Mouse (Mus musculus) liver, embryonic 14.5 days (tissue): ENCODE data around the gene Xpnpep1. TPM values are rescaled to one million over a fixed set of nuclear protein-coding genes. Genes with fewer than 3 reads are reported as not detected.

Experiments
- ATAC-seq: fragments of 200-750 bp; cut with Nextera tagmentation; 2 replicates; pipeline ENCODE4 v1.8.0; 2017; ENCODE audit warnings: moderate number of reproducible peaks, mild to moderate bottlenecking, moderate library complexity; ENCODE audit not compliant: insufficient read depth
- DNase-seq, 3 experiments: peaks; one replicate each; pipeline ENCODE4 v3.0.0-alpha.2; 2012 to 2013; ENCODE audit warnings: low read depth in 3 of 3, low spot score in 3 of 3
- H3K27ac ChIP-seq: fragments of 300-500 bp; sonication (generic); 2 replicates; pipeline ENCODE4 v1.5.1; 2014; ENCODE audit warnings: moderate library complexity, mild to moderate bottlenecking, control low read depth, inconsistent platforms
- H3K27me3 ChIP-seq: fragments of 300-500 bp; sonication (generic); 2 replicates; pipeline ENCODE4 v1.6.1; 2014; ENCODE audit warnings: mild to moderate bottlenecking, low read length, moderate library complexity; ENCODE audit not compliant: control insufficient read depth, insufficient read depth
- H3K36me3 ChIP-seq: fragments of 300-500 bp; sonication (generic); replicated peaks from 2 replicates; pipeline ENCODE4 v1.6.1; 2014; ENCODE audit warnings: low read depth; ENCODE audit not compliant: control insufficient read depth, insufficient read depth
- H3K4me1 ChIP-seq, 2 experiments: fragments of 200-500 bp in 1 of 2; fragments of 300-500 bp in 1 of 2; sonication (generic) in 1 of 2; replicated peaks; 2 replicates each; pipeline ENCODE4 v1.6.1; 2012 to 2014; ENCODE audit warnings: antibody characterized with exemption in 1 of 2, inconsistent platforms in 1 of 2, low read length in 1 of 2; ENCODE audit not compliant: control insufficient read depth in 2 of 2, insufficient read depth in 2 of 2
- H3K4me2 ChIP-seq: fragments of 300-500 bp; sonication (generic); 2 replicates; pipeline ENCODE4 v1.6.1; 2014; ENCODE audit warnings: low read depth, mild to moderate bottlenecking, control low read depth, moderate library complexity
- H3K4me3 ChIP-seq, 2 experiments: fragments of 200-500 bp in 1 of 2; fragments of 300-500 bp in 1 of 2; sonication (generic) in 1 of 2; 2 replicates each; pipeline ENCODE4 v1.5.1; 2012 to 2014; ENCODE audit warnings: low read depth in 2 of 2, low read length in 2 of 2, mild to moderate bottlenecking in 2 of 2, control low read depth in 1 of 2, inconsistent platforms in 1 of 2, moderate library complexity in 1 of 2; ENCODE audit not compliant: insufficient read depth in 1 of 2
- H3K9ac ChIP-seq: fragments of 300-500 bp; sonication (generic); replicated peaks from 2 replicates; pipeline ENCODE4 v1.6.1; 2014; ENCODE audit warnings: mild to moderate bottlenecking, control low read depth, moderate library complexity
- H3K9me3 ChIP-seq: fragments of 300-500 bp; sonication (generic); 2 replicates; pipeline ENCODE4 v1.6.1; 2016; ENCODE audit warnings: low read length, mixed read lengths; ENCODE audit not compliant: control insufficient read depth
- CTCF ChIP-seq: IDR thresholded peaks from 2 replicates; pipeline ENCODE4 v1.5.1; 2016; ENCODE audit warnings: antibody characterized with exemption, low read depth, control low read depth
- EP300 ChIP-seq: IDR thresholded peaks from 2 replicates; pipeline ENCODE4 v1.6.1; 2016; ENCODE audit warnings: antibody characterized with exemption, low read depth
- WGBS: fragments of 180-500 bp; shearing (Covaris S2); extraction: QIAGEN DNeasy Blood & Tissue Kit; methylation state at CpG from one replicate; pipeline ENCODE4 v1.1.7; 2014; ENCODE audit not compliant: insufficient replicate concordance; 5-methylcytosine and 5-hydroxymethylcytosine counted together
- polyA plus RNA-seq, 2 experiments: library from polyadenylated mRNA; depleted of rRNA in 1 of 2; stranded (reverse) in 1 of 2; unstranded in 1 of 2; fragments of >200 nt; fragmentation: Nextera tagmentation in 1 of 2; extraction: Ambion mirVana in 1 of 2; gene quantifications; 2 replicates each; pipeline versions ENCODE4 v1.2.1 to v1.2.3; 2012 to 2014

Gene Xpnpep1
- polyA plus RNA-seq, 2 experiments: 51.9 to 93.9 TPM

- Histone ChIP-seq H3K36me3 (no peaks in the 10 kb centered on the region), H3K4me2 (no peak overlapping the region)
- ATAC-seq: no peak
Observed at GRCm38 (mm10) chr19:53066934-53067333, 26.9 kb upstream of the Xpnpep1 start.

GRCm38 (mm10) chr19:53066531-53066930 is 26.5 kb upstream of the Xpnpep1 start:
- no peak overlapping the region for H3K27ac ChIP-seq

More at GRCm38 (mm10) chr19:53066934-53067333, 26.9 kb upstream of the Xpnpep1 start:
- Histone ChIP-seq H3K4me1 (peaks cover 0 to 3% of the 10 kb centered on the region in 2 experiments; a peak in 1 of 4 replicates), H3K9ac (no peak overlapping the region), H3K4me3 (no peak overlapping the region), H3K27me3 (no peaks in the 10 kb centered on the region), H3K9me3 (no peaks in the 10 kb centered on the region), H3K27ac (no peak overlapping the region)
- TF ChIP-seq CTCF (no peak), EP300 (no peak)
- WGBS: 51% methylated on average over 10 of the region's 10 CpGs
- no peak for DNase-seq

GRCm38 (mm10) chr19:53064972-53065361 is 25.0 kb upstream of the Xpnpep1 start:
- H3K4me1 ChIP-seq: peaks cover 2 to 6% of the 10 kb centered on the region in 2 experiments; a peak in 2 of 4 replicates
- H3K9me3 ChIP-seq: no peaks in the 10 kb centered on the region
- no peaks in the 10 kb centered on the region for H3K36me3 ChIP-seq
- H3K27ac ChIP-seq: no peak overlapping the region
- ATAC-seq: no peak
- H3K9ac ChIP-seq: no peak overlapping the region
- H3K27me3 ChIP-seq: no peaks in the 10 kb centered on the region
- H3K4me3 ChIP-seq: no peak overlapping the region
- no peak overlapping the region for H3K4me2 ChIP-seq
- no peak for DNase-seq
- WGBS: 54% methylated on average over 8 of the region's 8 CpGs
- TF ChIP-seq EP300 (no peak), CTCF (no peak)

More at GRCm38 (mm10) chr19:53066531-53066930, 26.5 kb upstream of the Xpnpep1 start:
- no peak for ATAC-seq
- H3K36me3 ChIP-seq: no peaks in the 10 kb centered on the region
- H3K9ac ChIP-seq: no peak overlapping the region
- no peaks in the 10 kb centered on the region for H3K27me3 ChIP-seq
- H3K9me3 ChIP-seq: no peaks in the 10 kb centered on the region
- peaks cover 0 to 3% of the 10 kb centered on the region in 2 experiments; a peak in 1 of 4 replicates for H3K4me1 ChIP-seq
- DNase-seq: no peak
- 46% methylated on average over 8 of the region's 9 CpGs for WGBS
- no peak overlapping the region for H3K4me3 ChIP-seq
- no peak overlapping the region for H3K4me2 ChIP-seq
- TF ChIP-seq CTCF (no peak), EP300 (no peak)

GRCm38 (mm10) chr19:53064292-53064971 is 24.4 kb upstream of the Xpnpep1 start:
- TF ChIP-seq EP300: no peak
- no peak for TF ChIP-seq CTCF
- WGBS: 65% methylated on average over 12 of the region's 12 CpGs
- no peaks in the 10 kb centered on the region for H3K27me3 ChIP-seq
- peaks cover 8 to 11% of the 10 kb centered on the region in 2 experiments for H3K4me1 ChIP-seq
- no peak overlapping the region for H3K4me3 ChIP-seq
- no peaks in the 10 kb centered on the region for H3K36me3 ChIP-seq
- H3K27ac ChIP-seq: no peak overlapping the region
- H3K9me3 ChIP-seq: no peaks in the 10 kb centered on the region
- no peak overlapping the region for H3K9ac ChIP-seq
- ATAC-seq (no peak), DNase-seq (no peak)
- H3K4me2 ChIP-seq: no peak overlapping the region

- no peak overlapping the region for H3K27ac ChIP-seq
- no peak for ATAC-seq
- DNase-seq: no peak
Observed at GRCm38 (mm10) chr19:53062046-53062445, 22.0 kb upstream of the Xpnpep1 start.

More at GRCm38 (mm10) chr19:53062046-53062445, 22.0 kb upstream of the Xpnpep1 start:
- H3K9me3 ChIP-seq: no peaks in the 10 kb centered on the region
- no peaks in the 10 kb centered on the region for H3K27me3 ChIP-seq
- TF ChIP-seq CTCF (no peak), EP300 (no peak)
- H3K4me3 ChIP-seq: no peak overlapping the region
- H3K36me3 ChIP-seq: no peaks in the 10 kb centered on the region
- WGBS: 37% methylated on average over 3 of the region's 3 CpGs
- H3K4me2 ChIP-seq: no peak overlapping the region
- peaks cover 20 to 28% of the 10 kb centered on the region in 2 experiments for H3K4me1 ChIP-seq
- H3K9ac ChIP-seq: no peak overlapping the region
